Mouse (Mus musculus): Measurements from ENCODE around the gene Kcnj9. TPM values are rescaled to one million over a fixed set of nuclear protein-coding genes. Genes with fewer than 3 reads are reported as not detected.

Gene Kcnj9
- polyA plus RNA-seq, 1 experiment, result 1.5 TPM

DNA sequence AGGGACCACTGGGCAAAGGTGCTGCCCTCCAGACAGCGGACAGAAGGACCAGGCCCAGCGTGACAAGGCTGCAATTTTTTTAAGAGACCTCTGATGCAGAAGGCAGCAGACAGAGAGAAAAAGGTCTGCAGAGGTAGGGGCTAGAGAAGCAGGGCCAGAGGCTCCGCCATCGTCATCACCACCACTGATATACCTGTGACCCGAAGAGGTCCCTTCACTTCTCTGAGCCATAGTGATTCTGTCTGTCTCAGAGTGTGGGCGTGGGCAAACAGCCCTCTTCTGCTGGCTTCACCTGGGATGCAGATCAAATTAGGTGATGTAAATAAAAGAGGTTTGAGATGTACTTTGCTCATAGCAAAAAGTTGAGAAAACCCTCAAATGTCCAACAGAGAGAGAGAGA lies 498 bp upstream of the Kcnj9 start:
- H3K4me3 ChIP-seq (ENCODE audit: control insufficient read depth, insufficient read depth, low read length), result no peak overlapping the region
- WGBS, result 90% methylated on average over 6 of the region's 6 CpGs
- H3K36me3 ChIP-seq (ENCODE audit: control insufficient read depth, insufficient read depth, low read length), result no peaks in the 10 kb centered on the region
- TF ChIP-seq POLR2A (IDR thresholded peaks at IDR 0.05; ENCODE audit: control insufficient read depth, extremely low read depth, insufficient read depth, low read length, poor library complexity) (no peak), CTCF (IDR thresholded peaks at IDR 0.05; ENCODE audit: borderline replicate concordance, control insufficient read depth, extremely low read depth, insufficient read depth, low read length, poor library complexity) (no peak)
- H3K27ac ChIP-seq (ENCODE audit: control insufficient read depth, insufficient read depth, low read length), result no peak overlapping the region
- peaks cover 7% of the 10 kb centered on the region; the same call in 1 of the 2 replicates for H3K27me3 ChIP-seq (ENCODE audit: control insufficient read depth, insufficient read depth, low read length)
- DNase-seq, result no peak
- peaks cover 10% of the 10 kb centered on the region for H3K4me1 ChIP-seq (replicated peaks; ENCODE audit: control insufficient read depth, insufficient read depth, low read length)

DNA sequence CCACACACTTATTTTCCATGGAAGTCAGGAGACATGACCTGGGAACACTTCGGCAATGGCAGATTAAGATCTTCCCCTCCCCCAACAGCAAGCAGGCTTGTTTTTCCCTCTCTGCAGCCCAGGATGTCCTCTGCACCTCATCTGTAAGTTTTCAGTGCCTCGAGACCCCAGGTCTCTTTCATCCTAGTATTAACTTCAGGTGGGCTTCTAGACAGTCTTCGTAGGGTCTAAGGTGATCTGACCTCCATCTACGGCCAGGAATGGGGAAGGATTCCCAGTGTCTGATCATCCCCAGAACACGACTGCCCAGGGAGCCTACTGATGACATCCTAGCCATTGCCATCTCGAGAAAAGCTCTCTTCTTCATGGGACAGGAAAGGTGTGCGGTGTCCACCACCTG lies 657 bp downstream of the Kcnj9 start:
- Histone ChIP-seq H3K27me3 (ENCODE audit: control insufficient read depth, insufficient read depth, low read length) (peaks cover 7% of the 10 kb centered on the region; the same call in 1 of the 2 replicates), H3K27ac (ENCODE audit: control insufficient read depth, insufficient read depth, low read length) (no peak overlapping the region)

DNA sequence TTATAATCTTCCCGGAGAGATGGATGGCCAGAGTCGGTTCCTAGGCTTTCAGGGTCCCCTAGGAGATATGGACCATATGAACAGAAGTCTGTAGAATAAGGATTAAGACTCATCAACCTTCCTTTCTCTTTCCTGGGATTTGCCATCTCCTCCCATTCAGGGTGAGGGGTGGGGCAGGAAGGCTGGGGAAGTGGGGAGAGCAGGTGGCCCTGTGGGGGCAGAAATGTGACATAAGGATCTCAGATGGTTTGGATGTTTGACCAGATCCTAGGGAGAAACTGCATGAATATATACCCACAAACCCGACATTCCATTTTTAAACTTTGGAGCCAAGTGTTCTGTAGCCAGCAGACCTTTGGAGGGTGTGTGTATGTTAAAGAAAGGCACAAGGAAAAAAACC lies 1.1 kb downstream of the Kcnj9 start:
- peaks cover 10% of the 10 kb centered on the region for H3K4me1 ChIP-seq (replicated peaks; ENCODE audit: control insufficient read depth, insufficient read depth, low read length)
- H3K36me3 ChIP-seq (ENCODE audit: control insufficient read depth, insufficient read depth, low read length), result no peaks in the 10 kb centered on the region
- no peak for DNase-seq
- H3K27me3 ChIP-seq (ENCODE audit: control insufficient read depth, insufficient read depth, low read length), result peaks cover 7% of the 10 kb centered on the region; the same call in 1 of the 2 replicates
- no peak overlapping the region for H3K4me3 ChIP-seq (ENCODE audit: control insufficient read depth, insufficient read depth, low read length)
- TF ChIP-seq CTCF (IDR thresholded peaks at IDR 0.05; ENCODE audit: borderline replicate concordance, control insufficient read depth, extremely low read depth, insufficient read depth, low read length, poor library complexity) (no peak), POLR2A (IDR thresholded peaks at IDR 0.05; ENCODE audit: control insufficient read depth, extremely low read depth, insufficient read depth, low read length, poor library complexity) (no peak)
- no peak overlapping the region for H3K27ac ChIP-seq (ENCODE audit: control insufficient read depth, insufficient read depth, low read length)
- WGBS, result 85% methylated on average over 3 of the region's 3 CpGs

More for the DNA sequence above, 657 bp downstream of the Kcnj9 start:
- TF ChIP-seq POLR2A (IDR thresholded peaks at IDR 0.05; ENCODE audit: control insufficient read depth, extremely low read depth, insufficient read depth, low read length, poor library complexity) (no peak), CTCF (IDR thresholded peaks at IDR 0.05; ENCODE audit: borderline replicate concordance, control insufficient read depth, extremely low read depth, insufficient read depth, low read length, poor library complexity) (no peak)
- H3K4me3 ChIP-seq (ENCODE audit: control insufficient read depth, insufficient read depth, low read length), result no peak overlapping the region
- no peak for DNase-seq
- 78% methylated on average over 7 of the region's 7 CpGs for WGBS
- no peaks in the 10 kb centered on the region for H3K36me3 ChIP-seq (ENCODE audit: control insufficient read depth, insufficient read depth, low read length)
- peaks cover 10% of the 10 kb centered on the region for H3K4me1 ChIP-seq (replicated peaks; ENCODE audit: control insufficient read depth, insufficient read depth, low read length)

DNA sequence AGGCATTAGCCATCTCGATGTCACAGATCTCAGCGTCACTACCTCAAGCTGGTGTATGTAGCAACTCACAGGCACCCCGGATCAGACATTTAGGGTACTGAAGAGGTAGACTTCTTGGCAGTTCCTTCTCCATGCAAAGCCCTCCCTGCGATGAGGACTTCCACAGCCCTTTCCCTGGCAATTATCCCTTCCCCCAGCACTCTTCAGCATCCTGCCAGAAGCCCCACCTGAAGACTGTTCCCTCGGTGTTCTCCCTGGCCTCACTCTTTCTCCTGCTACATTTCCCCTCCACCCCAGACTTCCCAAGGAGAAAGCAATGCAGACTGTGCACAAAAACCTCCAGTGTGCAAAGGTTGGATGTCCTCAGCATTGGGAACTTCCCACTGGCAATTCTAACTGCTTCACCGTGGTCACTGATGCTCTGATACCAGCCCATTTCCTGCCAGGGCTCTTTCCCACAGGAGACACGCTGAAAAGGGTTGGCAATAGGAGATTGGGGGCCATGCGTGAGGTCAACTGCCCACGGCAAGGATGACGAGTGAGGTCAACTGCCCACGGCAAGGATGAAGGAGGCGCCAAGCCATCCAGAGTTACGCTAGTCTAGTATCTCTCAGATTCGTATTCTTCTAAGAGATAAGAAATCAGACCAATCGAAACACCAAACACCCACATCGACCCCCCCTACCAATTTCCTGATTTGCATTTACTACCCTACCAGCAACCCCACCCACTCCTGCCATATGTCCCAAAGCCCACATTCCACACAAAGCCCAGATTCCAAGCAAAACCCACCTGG lies 1.7 kb downstream of the Kcnj9 start:
- Histone ChIP-seq H3K27me3 (ENCODE audit: control insufficient read depth, insufficient read depth, low read length) (peaks cover 7% of the 10 kb centered on the region; the same call in 1 of the 2 replicates), H3K4me3 (ENCODE audit: control insufficient read depth, insufficient read depth, low read length) (no peak overlapping the region), H3K4me1 (replicated peaks; ENCODE audit: control insufficient read depth, insufficient read depth, low read length) (peaks cover 10% of the 10 kb centered on the region), H3K27ac (ENCODE audit: control insufficient read depth, insufficient read depth, low read length) (no peak overlapping the region), H3K36me3 (ENCODE audit: control insufficient read depth, insufficient read depth, low read length) (no peaks in the 10 kb centered on the region)
- DNase-seq, result no peak
- TF ChIP-seq POLR2A (IDR thresholded peaks at IDR 0.05; ENCODE audit: control insufficient read depth, extremely low read depth, insufficient read depth, low read length, poor library complexity) (no peak), CTCF (IDR thresholded peaks at IDR 0.05; ENCODE audit: borderline replicate concordance, control insufficient read depth, extremely low read depth, insufficient read depth, low read length, poor library complexity) (no peak)
- WGBS, result 77% methylated on average over 16 of the region's 16 CpGs

DNA sequence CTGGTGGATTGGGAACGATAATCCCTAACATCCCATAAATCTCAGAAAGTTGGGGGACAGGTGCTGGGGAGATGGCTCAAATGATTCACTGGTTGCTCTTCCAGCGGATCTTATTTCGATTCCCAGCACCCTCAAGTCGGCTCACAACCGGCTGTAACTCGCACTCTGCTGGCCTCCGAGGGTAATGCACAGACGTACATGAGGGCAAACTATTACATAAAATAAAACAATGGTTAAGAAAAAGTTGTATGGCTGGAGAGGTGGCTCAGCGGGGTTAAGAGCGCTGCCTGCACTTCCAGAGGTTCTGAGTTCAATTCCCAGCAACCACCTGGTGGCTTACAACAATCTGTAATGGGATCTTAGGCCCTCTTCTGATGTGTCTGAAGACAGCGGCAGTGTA lies 2.4 kb downstream of the Kcnj9 start:
- no peak overlapping the region for H3K4me3 ChIP-seq (ENCODE audit: control insufficient read depth, insufficient read depth, low read length)
- WGBS, result 68% methylated on average over 11 of the region's 11 CpGs
- no peak for DNase-seq
- H3K36me3 ChIP-seq (ENCODE audit: control insufficient read depth, insufficient read depth, low read length), result no peaks in the 10 kb centered on the region
- TF ChIP-seq CTCF (IDR thresholded peaks at IDR 0.05; ENCODE audit: borderline replicate concordance, control insufficient read depth, extremely low read depth, insufficient read depth, low read length, poor library complexity), result no peak
- no peak for TF ChIP-seq POLR2A (IDR thresholded peaks at IDR 0.05; ENCODE audit: control insufficient read depth, extremely low read depth, insufficient read depth, low read length, poor library complexity)
- peaks cover 10% of the 10 kb centered on the region for H3K4me1 ChIP-seq (replicated peaks; ENCODE audit: control insufficient read depth, insufficient read depth, low read length)
- H3K27me3 ChIP-seq (ENCODE audit: control insufficient read depth, insufficient read depth, low read length), result peaks cover 7% of the 10 kb centered on the region; the same call in 1 of the 2 replicates
- no peak overlapping the region for H3K27ac ChIP-seq (ENCODE audit: control insufficient read depth, insufficient read depth, low read length)

DNA sequence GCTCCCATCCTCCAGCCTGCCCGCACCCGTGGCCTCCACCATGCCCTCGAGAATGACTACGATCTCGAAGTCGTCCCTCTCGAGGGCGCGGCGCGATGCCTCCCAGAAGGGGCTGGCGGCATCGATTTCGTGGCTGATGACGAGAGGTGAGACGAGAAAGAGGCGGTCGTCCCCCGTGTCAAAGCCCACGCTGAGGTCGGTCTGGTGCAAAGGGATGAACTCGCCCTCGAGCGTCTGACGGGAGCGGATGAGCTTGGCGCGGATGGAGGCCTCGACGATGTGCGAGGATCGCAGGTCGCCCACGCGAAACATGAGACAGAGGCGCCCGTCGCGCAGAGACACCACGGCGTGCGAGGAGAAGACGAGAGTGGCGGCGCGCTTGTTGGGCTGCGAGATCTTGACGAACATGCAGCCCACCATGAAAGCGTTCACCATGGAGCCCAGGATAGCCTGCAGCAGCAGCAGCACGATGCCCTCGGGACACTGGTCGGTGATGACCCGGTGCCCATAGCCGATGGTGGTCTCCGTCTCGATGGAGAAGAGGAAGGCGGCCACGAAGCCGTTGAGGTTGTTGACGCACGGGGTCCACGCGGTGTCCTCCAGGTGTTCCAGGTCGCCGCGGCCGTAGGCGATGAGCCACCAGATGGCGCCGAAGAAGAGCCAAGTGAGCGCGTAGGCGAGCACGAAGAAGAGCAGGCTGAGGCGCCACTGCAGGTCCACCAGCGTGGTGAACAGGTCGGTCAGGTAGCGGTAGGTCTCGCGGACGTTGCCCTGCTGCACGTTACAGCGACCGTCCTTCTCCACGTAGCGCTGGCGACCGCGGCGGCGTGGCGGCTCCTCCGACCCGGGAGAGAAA lies 3.2 kb downstream of the Kcnj9 start:
- peaks cover 7% of the 10 kb centered on the region; the same call in 1 of the 2 replicates for H3K27me3 ChIP-seq (ENCODE audit: control insufficient read depth, insufficient read depth, low read length)
- no peaks in the 10 kb centered on the region for H3K36me3 ChIP-seq (ENCODE audit: control insufficient read depth, insufficient read depth, low read length)
- H3K4me1 ChIP-seq (replicated peaks; ENCODE audit: control insufficient read depth, insufficient read depth, low read length), result peaks cover 10% of the 10 kb centered on the region
- peak; percentile 81 for DNase-seq
- WGBS, result 21% methylated on average over 94 of the region's 94 CpGs
- peak overlapping the region; percentile 34 for H3K4me3 ChIP-seq (ENCODE audit: control insufficient read depth, insufficient read depth, low read length)
- no peak overlapping the region for H3K27ac ChIP-seq (ENCODE audit: control insufficient read depth, insufficient read depth, low read length)
- TF ChIP-seq CTCF (IDR thresholded peaks at IDR 0.05; ENCODE audit: borderline replicate concordance, control insufficient read depth, extremely low read depth, insufficient read depth, low read length, poor library complexity) (peak; percentile 80; the same call in 1 of the 2 replicates), POLR2A (IDR thresholded peaks at IDR 0.05; ENCODE audit: control insufficient read depth, extremely low read depth, insufficient read depth, low read length, poor library complexity) (no peak)
